Mouse (Mus musculus): ENCODE results near the gene Vps29. TPM values are rescaled to one million over a fixed set of nuclear protein-coding genes. Genes with fewer than 3 reads are reported as not detected.

Vps29 gene
- 204 and 211 TPM in 2 replicates for polyA plus RNA-seq (2014; fragmentation: Nextera tagmentation; extraction: Ambion mirVana)

DNA sequence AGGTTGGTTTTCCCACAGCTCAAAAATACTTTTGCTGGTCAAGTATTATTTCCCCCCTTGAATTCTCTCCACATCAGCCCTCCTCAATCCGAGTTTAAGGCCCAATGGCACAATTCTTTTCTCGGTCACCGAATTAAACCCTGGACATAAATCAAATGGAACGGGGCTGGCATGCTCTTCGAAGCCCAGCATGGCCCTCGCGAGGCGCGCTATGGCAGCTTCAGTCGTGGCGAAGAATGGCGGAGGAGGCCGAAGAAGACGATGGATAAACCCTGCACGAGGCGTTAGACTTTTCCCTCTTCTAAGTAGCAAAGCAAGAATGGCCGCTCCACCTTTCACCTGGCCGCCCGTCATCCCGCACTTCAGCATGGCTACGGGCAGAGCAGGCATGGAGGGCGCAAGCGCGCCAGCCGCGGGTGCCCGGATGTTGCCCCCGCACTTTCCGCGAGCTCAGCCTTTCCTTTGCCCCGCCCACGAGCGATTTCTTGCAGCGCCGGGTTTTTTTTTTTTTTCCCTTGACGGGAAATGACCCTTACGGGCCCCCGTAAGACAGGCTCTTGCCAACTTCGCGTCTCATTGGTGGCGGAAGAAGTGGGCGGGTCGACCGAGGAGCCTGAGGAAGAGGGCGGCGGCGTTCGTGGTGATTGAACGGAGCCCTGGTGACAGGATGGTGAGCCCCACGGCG, at the start of gene Vps29, which contains the start of gene Rad9b:
TSS of gene Vps29 (plus strand) at position 563 of the 685 bp plus-strand sequence.
TSS of gene Rad9b (minus strand) at position 427 of the 685 bp plus-strand sequence.
- Histone ChIP-seq H3K4me1 (replicated peaks; ENCODE audit: control insufficient read depth, insufficient read depth, low read length) (peaks cover 11% of the 10 kb centered on the region), H3K9ac (ENCODE audit: low read depth, low read length) (peak within 1 kb of the TSS; percentile 90), H3K4me2 (peak within 1 kb of the TSS; percentile 84), H3K36me3 (ENCODE audit: control insufficient read depth, insufficient read depth, low read length) (peaks cover under 1% of the 10 kb centered on the region; the same call in 1 of the 2 replicates), H3K4me3 (ENCODE audit: low read depth, low read length) (peak within 1 kb of the TSS; percentile 97), H3K9me3 (ENCODE audit: control insufficient read depth, low read length) (no peaks in the 10 kb centered on the region), H3K27me3 (replicated peaks; ENCODE audit: control insufficient read depth, insufficient read depth, low read length) (no peaks in the 10 kb centered on the region), H3K27ac (ENCODE audit: low read depth, low read length) (peak within 1 kb of the TSS; percentile 56)
- DNase-seq (ENCODE audit: low spot score) (peak; percentile 100), ATAC-seq (replicated peaks; ENCODE audit: low FRiP score) (peak; percentile 93)
- WGBS: 2% methylated on average over 51 of the region's 51 CpGs

DNA sequence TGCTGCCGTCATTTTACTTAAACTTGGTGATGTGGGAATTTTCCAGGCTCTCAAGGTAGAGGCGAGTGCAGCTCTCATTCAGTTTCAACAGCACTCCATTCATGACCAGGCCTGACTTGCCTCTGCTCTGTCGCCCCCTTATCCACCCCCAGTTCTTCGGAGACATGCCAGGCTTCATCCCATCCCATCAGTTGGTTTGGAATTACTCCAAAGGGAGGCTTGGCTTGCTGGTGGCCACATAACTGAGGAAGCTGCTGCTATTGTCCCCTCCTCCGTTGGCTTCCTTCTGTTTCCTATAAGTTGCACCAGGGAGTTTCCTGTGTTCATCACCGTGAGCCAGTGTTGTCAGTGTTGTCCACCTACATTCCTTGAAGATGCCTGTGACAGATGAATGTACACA, 49.6 kb upstream of the Vps29 start:
- ATAC-seq (replicated peaks; ENCODE audit: low FRiP score): no peak
- WGBS: 77% methylated on average over 6 of the region's 6 CpGs
- H3K4me1 ChIP-seq (replicated peaks; ENCODE audit: control insufficient read depth, insufficient read depth, low read length): peaks cover 16% of the 10 kb centered on the region
- no peaks in the 10 kb centered on the region for H3K27me3 ChIP-seq (replicated peaks; ENCODE audit: control insufficient read depth, insufficient read depth, low read length)
- H3K9ac ChIP-seq (ENCODE audit: low read depth, low read length): no peak overlapping the region
- DNase-seq (ENCODE audit: low spot score): no peak
- H3K4me2 ChIP-seq: no peak overlapping the region
- H3K36me3 ChIP-seq (ENCODE audit: control insufficient read depth, insufficient read depth, low read length): no peaks in the 10 kb centered on the region; the same call in 1 of the 2 replicates
- no peaks in the 10 kb centered on the region for H3K9me3 ChIP-seq (ENCODE audit: control insufficient read depth, low read length)
- no peak overlapping the region for H3K27ac ChIP-seq (ENCODE audit: low read depth, low read length)
- no peak overlapping the region for H3K4me3 ChIP-seq (ENCODE audit: low read depth, low read length)

DNA sequence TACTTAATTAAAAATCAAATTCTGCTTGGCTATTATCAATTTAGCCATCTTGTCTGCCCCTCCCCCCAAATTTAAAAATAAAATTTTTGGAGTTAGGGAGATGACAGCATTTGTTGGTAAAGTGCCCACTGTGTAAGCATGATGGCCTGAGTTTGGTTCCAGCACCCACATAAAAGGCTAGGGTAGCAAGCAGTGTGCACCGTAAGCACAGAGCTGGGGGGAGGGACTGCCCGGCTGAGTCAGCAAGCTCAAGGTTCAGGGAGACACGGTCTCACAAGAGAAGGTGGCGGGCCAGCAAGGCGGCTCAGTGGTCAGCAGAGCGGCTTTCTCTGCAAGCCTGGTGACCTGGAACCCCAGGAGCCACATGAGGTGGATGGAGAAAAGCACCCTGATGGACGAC, 48.7 kb upstream of the Vps29 start:
- no peak for DNase-seq (ENCODE audit: low spot score)
- no peaks in the 10 kb centered on the region; the same call in 1 of the 2 replicates for H3K36me3 ChIP-seq (ENCODE audit: control insufficient read depth, insufficient read depth, low read length)
- peaks cover 16% of the 10 kb centered on the region for H3K4me1 ChIP-seq (replicated peaks; ENCODE audit: control insufficient read depth, insufficient read depth, low read length)
- H3K4me2 ChIP-seq: no peak overlapping the region
- 87% methylated on average over 7 of the region's 7 CpGs for WGBS
- no peak overlapping the region for H3K9ac ChIP-seq (ENCODE audit: low read depth, low read length)
- no peak overlapping the region for H3K27ac ChIP-seq (ENCODE audit: low read depth, low read length)
- no peak overlapping the region for H3K4me3 ChIP-seq (ENCODE audit: low read depth, low read length)
- H3K9me3 ChIP-seq (ENCODE audit: control insufficient read depth, low read length): no peaks in the 10 kb centered on the region
- ATAC-seq (replicated peaks; ENCODE audit: low FRiP score): no peak
- H3K27me3 ChIP-seq (replicated peaks; ENCODE audit: control insufficient read depth, insufficient read depth, low read length): no peaks in the 10 kb centered on the region

DNA sequence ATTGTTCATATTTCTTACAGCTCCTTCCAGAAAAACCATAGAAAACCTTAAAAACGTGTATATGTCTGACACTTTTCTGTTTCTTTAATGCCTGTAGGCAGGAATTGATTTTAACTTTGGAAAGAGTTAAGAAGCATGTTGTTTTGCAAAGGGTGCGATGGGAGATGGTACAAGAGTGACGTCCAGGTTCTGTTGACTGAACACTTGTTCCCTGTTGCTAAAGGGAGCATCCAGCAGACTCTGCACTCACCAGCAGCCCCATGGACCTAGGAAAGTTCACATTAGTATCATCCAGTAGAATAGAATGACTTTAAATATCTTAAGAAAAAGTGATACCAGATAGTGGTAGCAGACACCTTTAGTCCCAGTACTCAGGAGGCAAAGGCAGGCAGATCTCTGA, 47.6 kb upstream of the Vps29 start:
- H3K36me3 ChIP-seq (ENCODE audit: control insufficient read depth, insufficient read depth, low read length): no peaks in the 10 kb centered on the region; the same call in 1 of the 2 replicates
- H3K27ac ChIP-seq (ENCODE audit: low read depth, low read length): no peak overlapping the region
- no peaks in the 10 kb centered on the region for H3K9me3 ChIP-seq (ENCODE audit: control insufficient read depth, low read length)
- H3K4me3 ChIP-seq (ENCODE audit: low read depth, low read length): no peak overlapping the region
- H3K27me3 ChIP-seq (replicated peaks; ENCODE audit: control insufficient read depth, insufficient read depth, low read length): no peaks in the 10 kb centered on the region
- DNase-seq (ENCODE audit: low spot score): no peak
- WGBS: 84% methylated on average over 3 of the region's 3 CpGs
- ATAC-seq (replicated peaks; ENCODE audit: low FRiP score): no peak
- no peak overlapping the region for H3K9ac ChIP-seq (ENCODE audit: low read depth, low read length)
- no peak overlapping the region for H3K4me2 ChIP-seq
- H3K4me1 ChIP-seq (replicated peaks; ENCODE audit: control insufficient read depth, insufficient read depth, low read length): peaks cover 16% of the 10 kb centered on the region

DNA sequence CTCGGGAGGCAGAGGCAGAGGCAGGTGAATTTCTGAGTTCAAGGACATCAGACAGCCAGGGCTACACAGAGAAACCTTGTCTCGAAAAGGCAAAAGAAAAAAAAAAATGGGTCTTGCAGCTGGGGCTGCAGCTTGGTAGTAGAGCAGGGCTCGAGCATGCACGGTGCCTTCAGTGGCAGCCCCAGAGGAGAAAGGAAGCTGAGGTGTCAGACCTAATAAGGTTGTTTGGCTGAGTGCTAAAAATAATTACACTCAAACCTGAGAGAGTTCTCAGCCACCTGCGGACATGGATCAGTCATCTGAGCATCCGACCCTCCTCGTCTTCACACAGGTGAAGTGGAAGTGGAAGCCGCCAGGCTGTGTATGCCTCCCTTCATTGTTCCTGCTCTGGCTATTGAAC, 43.5 kb upstream of the Vps29 start:
- peaks cover 5% of the 10 kb centered on the region for H3K4me1 ChIP-seq (replicated peaks; ENCODE audit: control insufficient read depth, insufficient read depth, low read length)
- no peak overlapping the region for H3K9ac ChIP-seq (ENCODE audit: low read depth, low read length)
- H3K27ac ChIP-seq (ENCODE audit: low read depth, low read length): no peak overlapping the region
- H3K9me3 ChIP-seq (ENCODE audit: control insufficient read depth, low read length): no peaks in the 10 kb centered on the region
- H3K4me2 ChIP-seq: no peak overlapping the region
- H3K4me3 ChIP-seq (ENCODE audit: low read depth, low read length): no peak overlapping the region
- H3K36me3 ChIP-seq (ENCODE audit: control insufficient read depth, insufficient read depth, low read length): peaks cover 7% of the 10 kb centered on the region; the same call in 1 of the 2 replicates
- WGBS: 88% methylated on average over 8 of the region's 8 CpGs
- no peak for DNase-seq (ENCODE audit: low spot score)
- no peak for ATAC-seq (replicated peaks; ENCODE audit: low FRiP score)
- no peaks in the 10 kb centered on the region for H3K27me3 ChIP-seq (replicated peaks; ENCODE audit: control insufficient read depth, insufficient read depth, low read length)

DNA sequence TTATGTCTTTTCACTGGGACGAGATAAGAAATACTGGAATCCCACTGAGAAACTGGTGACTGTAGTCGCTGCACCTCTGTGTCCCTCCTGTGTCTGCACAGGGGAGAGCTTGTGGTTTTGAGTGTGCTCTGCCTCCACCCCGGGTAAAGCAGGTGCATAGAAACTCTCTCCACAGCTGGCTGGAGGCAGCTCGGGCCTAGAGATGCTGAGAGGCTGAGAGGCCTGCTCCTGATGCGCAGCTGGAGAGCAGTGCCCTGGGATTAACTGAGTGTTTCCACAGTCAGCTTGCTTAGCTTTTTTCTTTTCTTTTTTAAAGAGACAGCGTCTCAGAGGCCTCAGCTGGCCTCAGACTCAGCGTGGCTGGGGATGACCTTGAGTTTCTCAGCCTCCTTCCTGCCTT, 42.5 kb upstream of the Vps29 start:
- Histone ChIP-seq H3K9ac (ENCODE audit: low read depth, low read length) (no peak overlapping the region), H3K4me2 (no peak overlapping the region), H3K27me3 (replicated peaks; ENCODE audit: control insufficient read depth, insufficient read depth, low read length) (no peaks in the 10 kb centered on the region), H3K27ac (ENCODE audit: low read depth, low read length) (no peak overlapping the region), H3K36me3 (ENCODE audit: control insufficient read depth, insufficient read depth, low read length) (peaks cover 10% of the 10 kb centered on the region), H3K4me3 (ENCODE audit: low read depth, low read length) (no peak overlapping the region), H3K9me3 (ENCODE audit: control insufficient read depth, low read length) (no peaks in the 10 kb centered on the region), H3K4me1 (replicated peaks; ENCODE audit: control insufficient read depth, insufficient read depth, low read length) (peaks cover 5% of the 10 kb centered on the region)
- 76% methylated on average over 7 of the region's 7 CpGs for WGBS
- DNase-seq (ENCODE audit: low spot score): no peak
- ATAC-seq (replicated peaks; ENCODE audit: low FRiP score): no peak

DNA sequence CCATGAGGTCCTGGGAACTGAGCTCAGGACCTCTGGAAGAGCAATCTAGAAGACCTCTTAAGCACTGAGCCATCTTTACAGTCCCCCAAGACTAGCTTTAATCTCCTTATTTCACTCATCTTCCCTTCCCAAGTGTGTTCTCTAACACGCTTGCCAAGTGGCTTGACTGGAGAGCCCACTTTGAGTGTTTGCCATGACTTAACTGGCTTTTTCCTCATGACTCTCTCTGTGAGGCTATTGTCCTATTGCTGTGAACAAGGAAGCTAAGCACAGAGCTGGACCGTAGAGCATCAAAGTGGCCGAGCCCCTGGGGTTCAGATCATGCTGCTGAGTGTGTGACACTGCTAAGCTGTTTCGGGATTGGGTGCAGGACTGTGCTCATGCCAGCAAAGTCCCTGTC, 41.8 kb upstream of the Vps29 start:
- peaks cover 10% of the 10 kb centered on the region for H3K36me3 ChIP-seq (ENCODE audit: control insufficient read depth, insufficient read depth, low read length)
- no peak overlapping the region for H3K9ac ChIP-seq (ENCODE audit: low read depth, low read length)
- no peak overlapping the region for H3K4me3 ChIP-seq (ENCODE audit: low read depth, low read length)
- no peak overlapping the region for H3K4me2 ChIP-seq
- ATAC-seq (replicated peaks; ENCODE audit: low FRiP score): no peak
- no peaks in the 10 kb centered on the region for H3K9me3 ChIP-seq (ENCODE audit: control insufficient read depth, low read length)
- WGBS: 89% methylated on average over 4 of the region's 4 CpGs
- no peaks in the 10 kb centered on the region for H3K27me3 ChIP-seq (replicated peaks; ENCODE audit: control insufficient read depth, insufficient read depth, low read length)
- H3K4me1 ChIP-seq (replicated peaks; ENCODE audit: control insufficient read depth, insufficient read depth, low read length): peaks cover 9% of the 10 kb centered on the region
- H3K27ac ChIP-seq (ENCODE audit: low read depth, low read length): no peak overlapping the region
- DNase-seq (ENCODE audit: low spot score): no peak

DNA sequence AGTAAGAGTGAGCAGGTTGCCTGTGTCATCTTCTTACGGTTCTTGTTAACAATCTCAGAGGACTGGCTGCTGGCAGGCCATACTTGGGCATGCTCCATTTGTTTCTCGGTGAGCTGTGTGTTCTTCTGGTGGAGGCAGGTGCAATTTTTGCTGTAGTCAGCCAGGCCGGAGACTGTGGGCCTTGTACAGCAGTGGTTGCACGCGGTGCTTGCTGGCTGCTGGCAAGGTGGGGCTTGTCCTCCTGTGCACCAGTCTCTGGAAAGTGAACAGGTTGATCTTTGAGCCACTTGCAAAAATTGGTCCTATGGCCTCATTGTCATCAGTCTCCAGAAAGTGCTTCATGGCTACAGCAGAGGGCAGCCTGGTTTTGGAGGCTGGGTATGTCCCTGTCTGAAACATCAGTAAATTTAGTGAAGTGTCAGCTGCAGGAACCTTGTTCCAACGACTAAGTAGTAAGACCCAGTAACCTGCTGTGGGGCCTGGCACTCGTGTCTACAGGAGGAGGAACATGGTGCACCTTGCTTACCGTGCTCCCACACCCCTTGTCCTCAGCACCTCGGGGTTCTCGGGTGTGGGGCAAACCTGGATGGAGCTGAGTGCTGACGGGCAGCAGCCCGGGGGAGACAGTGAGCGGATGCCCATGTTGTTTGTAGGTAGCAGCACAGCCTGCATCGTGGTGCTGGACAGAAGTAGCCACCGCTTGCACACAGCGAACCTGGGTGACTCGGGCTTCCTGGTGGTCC, 41.1 kb upstream of the Vps29 start:
- no peaks in the 10 kb centered on the region for H3K9me3 ChIP-seq (ENCODE audit: control insufficient read depth, low read length)
- no peaks in the 10 kb centered on the region for H3K27me3 ChIP-seq (replicated peaks; ENCODE audit: control insufficient read depth, insufficient read depth, low read length)
- DNase-seq (ENCODE audit: low spot score) (no peak), ATAC-seq (replicated peaks; ENCODE audit: low FRiP score) (no peak)
- H3K9ac ChIP-seq (ENCODE audit: low read depth, low read length): no peak overlapping the region
- peaks cover 10% of the 10 kb centered on the region for H3K36me3 ChIP-seq (ENCODE audit: control insufficient read depth, insufficient read depth, low read length)
- WGBS: 90% methylated on average over 17 of the region's 17 CpGs
- peaks cover 9% of the 10 kb centered on the region for H3K4me1 ChIP-seq (replicated peaks; ENCODE audit: control insufficient read depth, insufficient read depth, low read length)
- H3K4me3 ChIP-seq (ENCODE audit: low read depth, low read length): no peak overlapping the region
- no peak overlapping the region for H3K27ac ChIP-seq (ENCODE audit: low read depth, low read length)
- no peak overlapping the region for H3K4me2 ChIP-seq

All from liver, embryonic 11.5 days (tissue).